In the genomic region with DNA sequence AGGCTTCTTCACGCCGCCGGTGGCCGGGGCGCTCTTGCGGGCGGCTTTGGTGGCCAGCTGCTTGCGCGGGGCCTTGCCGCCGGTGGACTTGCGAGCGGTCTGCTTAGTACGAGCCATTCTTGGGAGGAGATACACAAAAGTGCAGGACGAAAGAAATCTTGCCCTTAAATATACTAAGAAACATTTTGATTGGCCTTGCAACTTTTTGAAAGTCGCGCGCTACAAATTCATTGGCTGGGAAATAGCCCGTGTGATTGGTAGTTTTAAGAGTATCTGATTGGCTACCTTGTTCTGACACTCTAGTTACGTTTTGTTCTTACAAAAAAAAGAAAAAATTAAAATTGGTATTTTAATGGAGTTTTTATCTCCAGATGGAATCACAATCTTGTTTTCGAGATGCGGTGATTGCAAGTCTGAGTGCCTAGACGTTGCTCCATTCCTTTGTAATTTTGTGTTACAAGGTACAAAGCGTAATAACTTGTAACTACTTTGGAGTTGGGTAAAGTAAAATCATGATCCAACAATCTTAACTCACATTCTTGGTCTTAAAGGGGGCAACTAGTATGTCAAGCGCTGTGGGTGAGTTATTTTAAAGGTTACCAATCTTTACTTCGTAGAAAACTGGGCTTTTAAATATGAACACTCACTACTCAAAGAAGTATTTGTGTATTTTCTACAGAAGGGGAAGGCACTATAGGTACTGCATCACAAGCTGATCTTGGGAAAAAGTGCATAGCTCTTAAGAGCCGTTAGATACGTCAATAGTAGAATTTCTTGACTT, we compare ENCODE assay signal across 7 mouse cellular contexts. TPM values are rescaled to one million over a fixed set of nuclear protein-coding genes. Genes with fewer than 3 reads are reported as not detected.
DNase-seq lines count a peak whose midpoint lies in the region; ATAC-seq and TF ChIP-seq lines count a peak whose summit lies in the region.

A gene (minus strand): TSS at position 222 of the 781 bp plus-strand sequence.

- peak; percentile 81 to 94 for DNase-seq in adrenal gland, adult (ENCODE audit: inconsistent age in 2 of 2, low spot score in 1 of 2)
- DNase-seq in gastrocnemius, adult 2 months, result peak; percentile 84
- peak; percentile 96 for DNase-seq in hindbrain, postnatal 0 days (ENCODE audit: low spot score)
- DNase-seq in left cerebral cortex, postnatal 10 days (ENCODE audit: extremely low spot score in 1 of 2, low spot score in 2 of 2), result peak; percentile 88 to 92
- peak; percentile 87 for DNase-seq in right cerebral cortex, postnatal 4 days

- peak within 1 kb of the TSS; percentile 63 for H3K4me2 ChIP-seq in hindbrain, postnatal 0 days (ENCODE audit: low read depth, low read length)

- H3K9me3 ChIP-seq in hindbrain, postnatal 0 days (ENCODE audit: low read length), result no peaks in the 10 kb centered on the region

- TF ChIP-seq CTCF in gastrocnemius, adult 2 months (IDR thresholded peaks at IDR 0.05), result no peak
- TF ChIP-seq CTCF in hindbrain, postnatal 0 days (IDR thresholded peaks at IDR 0.05; ENCODE audit: low read depth), result no peak

- H3K36me3 ChIP-seq in hindbrain, postnatal 0 days (ENCODE audit: insufficient read depth, low read length), result no peaks in the 10 kb centered on the region

- intact Hi-C loops in gastrocnemius, adult 2 months (cut with DNase I), result loop anchor here (5.0 kb wide), 2 partner anchors 163 to 1703 kb away; a partner anchor contains a TSS
- intact Hi-C loops in left cerebral cortex, postnatal 10 days (cut with DNase I), result no loop called here

- H3K27me3 ChIP-seq in hindbrain, postnatal 0 days (ENCODE audit: insufficient read depth, low read length), result no peaks in the 10 kb centered on the region

- WGBS in hindbrain, postnatal 0 days, result under 1% methylated on average over 22 of the region's 28 CpGs

- ATAC-seq in common myeloid progenitor, adult 5-6 weeks (replicated peaks; ENCODE audit: low read depth, poor library complexity, severe bottlenecking), result peak; percentile 61
- peak; percentile 69 for ATAC-seq in hindbrain, postnatal 0 days
- peak; percentile 54 for ATAC-seq in megakaryocyte progenitor cell, adult 5-6 weeks (replicated peaks; ENCODE audit: poor library complexity)

- peak within 1 kb of the TSS; percentile 95 for H3K27ac ChIP-seq in gastrocnemius, adult 2 months
- peak within 1 kb of the TSS; percentile 96 for H3K27ac ChIP-seq in hindbrain, postnatal 0 days

- peak within 1 kb of the TSS; percentile 70 for H3K4me3 ChIP-seq in gastrocnemius, adult 2 months
- peak within 1 kb of the TSS; percentile 38 for H3K4me3 ChIP-seq in hindbrain, postnatal 0 days (ENCODE audit: low read length)

- H3K9ac ChIP-seq in hindbrain, postnatal 0 days (replicated peaks; ENCODE audit: low read length), result peak within 1 kb of the TSS; percentile 37; the same call in 1 of the 2 replicates

- no peaks in the 10 kb centered on the region for H3K4me1 ChIP-seq in hindbrain, postnatal 0 days (ENCODE audit: insufficient read depth, low read length)

RNA-seq across cellular contexts. Expression of the gene that starts here (rescaled TPM):
- 801 and 823 TPM in 2 replicates for total RNA-seq in common myeloid progenitor, adult 5-6 weeks (2017)
- not detected for total RNA-seq in gastrocnemius, adult 2 months (2021)
- total RNA-seq in hindbrain, postnatal 0 days (2014; rRNA removed), result 1,362 and 1,480 TPM in 2 replicates
- 1.6 and 2.1 TPM in 2 replicates for polyA plus RNA-seq in hindbrain, postnatal 0 days (2015; fragmentation: Nextera tagmentation; extraction: Ambion mirVana)
- 10 to 100 TPM; 13.2 to 15.0 TPM for total RNA-seq in left cerebral cortex, postnatal 10 days (2021)
- 88.8 and 93.1 TPM in 2 replicates for total RNA-seq in megakaryocyte progenitor cell, adult 5-6 weeks (2015)
- total RNA-seq in megakaryocyte progenitor cell, adult 5-6 weeks (2017), result 555 and 756 TPM in 2 replicates

Comparison
In these comparisons a context has a peak if more than half of its experiments do, and no peak if none do; other contexts are left out.
1. Peak in every context shown above with its lines: DNase-seq, ATAC-seq, H3K4me3 ChIP-seq and H3K27ac ChIP-seq.
2. RNA of the gene that starts here (total RNA-seq): 1,362 to 1,480 TPM in hindbrain, postnatal 0 days, 801 to 823 TPM in common myeloid progenitor, adult 5-6 weeks, 88.8 to 756 TPM in megakaryocyte progenitor cell, adult 5-6 weeks and 13.2 to 15.0 TPM in left cerebral cortex, postnatal 10 days; not detected in gastrocnemius, adult 2 months; every median in the first group is over 10 times any median in the second.
3. RNA of the gene that starts here (total RNA-seq): 1,362 to 1,480 TPM in hindbrain, postnatal 0 days, 801 to 823 TPM in common myeloid progenitor, adult 5-6 weeks and 88.8 to 756 TPM in megakaryocyte progenitor cell, adult 5-6 weeks; 13.2 to 15.0 TPM in left cerebral cortex, postnatal 10 days; every median in the first group is over 4 times any median in the second.
4. Peak in DNase-seq, H3K4me3 ChIP-seq and H3K27ac ChIP-seq in gastrocnemius, adult 2 months; RNA of the gene not detected or under 1 TPM.